ENCODE assay signal across 9 mouse cellular contexts in genomic region chr13:57269614-57270013, GRCm38 (mm10).
DNase-seq lines count a peak whose midpoint lies in the region; ATAC-seq and TF ChIP-seq lines count a peak whose summit lies in the region.
"Had no signal": no experiment of that assay in that cellular context is flagged by ENCODE, and none has a peak within 500 bp of the region (broad histone marks: within the 10 kb centered on the region; RNA-seq: fewer than 3 reads in every experiment).

No protein-coding gene starts in this region.

- no peaks in the 10 kb centered on the region for H3K9me3 ChIP-seq in heart, embryonic 11.5 days (replicated peaks; ENCODE audit: control insufficient read depth, low read length)
- no peaks in the 10 kb centered on the region for H3K9me3 ChIP-seq in hindbrain, embryonic 10.5 days
- H3K9me3 ChIP-seq in midbrain, embryonic 16.5 days (replicated peaks; ENCODE audit: control insufficient read depth, low read length, poor library complexity, severe bottlenecking): no peaks in the 10 kb centered on the region
- H3K9me3 ChIP-seq: liver, embryonic 15.5 days had no signal

- no peak overlapping the region for H3K27ac ChIP-seq in heart, adult 2 months
- no peak overlapping the region for H3K27ac ChIP-seq in heart, embryonic 11.5 days (ENCODE audit: low read depth, low read length)
- 0 out of 2 replicates have a peak overlapping the region, but pooled peaks have one; percentile 67 for H3K27ac ChIP-seq in hindbrain, embryonic 10.5 days
- no peak overlapping the region for H3K27ac ChIP-seq in midbrain, embryonic 16.5 days (ENCODE audit: low read length)
- H3K27ac ChIP-seq: liver, embryonic 15.5 days had no signal

- intact Hi-C loops in heart, adult 2 months (cut with DNase I): no loop called here
- intact Hi-C loops in left cerebral cortex, postnatal 25 days (cut with DNase I): loop anchor here (2.0 to 10.0 kb wide), 2 partner anchors 463 to 605 kb away; no protein-coding TSS in a partner anchor

- H3K4me2 ChIP-seq in heart, embryonic 11.5 days: no peak overlapping the region
- no peak overlapping the region for H3K4me2 ChIP-seq in midbrain, embryonic 16.5 days (ENCODE audit: low read length)
- H3K4me2 ChIP-seq: liver, embryonic 15.5 days had no signal

- no peaks in the 10 kb centered on the region for H3K79me2 ChIP-seq in heart, adult 2 months (replicated peaks; ENCODE audit: control insufficient read depth, insufficient read depth, low read length)

- ATAC-seq in heart, embryonic 11.5 days (replicated peaks; ENCODE audit: insufficient number of reproducible peaks, low FRiP score, low TSS enrichment): no peak
- peak; percentile 89 for ATAC-seq in midbrain, embryonic 16.5 days

- H3K27me3 ChIP-seq in heart, adult 2 months (ENCODE audit: control insufficient read depth, insufficient read depth, low read length): no peaks in the 10 kb centered on the region
- H3K27me3 ChIP-seq in heart, embryonic 11.5 days (ENCODE audit: control insufficient read depth, insufficient read depth, low read length): no peaks in the 10 kb centered on the region
- H3K27me3 ChIP-seq in hindbrain, embryonic 10.5 days (ENCODE audit: insufficient read depth, poor library complexity, severe bottlenecking): no peaks in the 10 kb centered on the region
- no peaks in the 10 kb centered on the region for H3K27me3 ChIP-seq in midbrain, embryonic 16.5 days (ENCODE audit: control insufficient read depth, insufficient read depth, low read depth, low read length)
- H3K27me3 ChIP-seq: liver, embryonic 15.5 days had no signal

- TF ChIP-seq CTCF in heart, adult 2 months (IDR thresholded peaks at IDR 0.05): peak; percentile 84

- no peak overlapping the region for H3K4me3 ChIP-seq in heart, adult 2 months
- no peak overlapping the region for H3K4me3 ChIP-seq in heart, embryonic 11.5 days (ENCODE audit: low read depth, low read length)
- no peak overlapping the region for H3K4me3 ChIP-seq in hindbrain, embryonic 10.5 days
- no peak overlapping the region for H3K4me3 ChIP-seq in midbrain, embryonic 16.5 days (ENCODE audit: low read depth, low read length)
- H3K4me3 ChIP-seq: liver, embryonic 15.5 days had no signal

- no peaks in the 10 kb centered on the region for H3K36me3 ChIP-seq in heart, adult 2 months (ENCODE audit: control insufficient read depth, insufficient read depth, low read length)
- H3K36me3 ChIP-seq in heart, embryonic 11.5 days (ENCODE audit: control insufficient read depth, insufficient read depth, low read length): no peaks in the 10 kb centered on the region
- no peaks in the 10 kb centered on the region for H3K36me3 ChIP-seq in hindbrain, embryonic 10.5 days
- H3K36me3 ChIP-seq in midbrain, embryonic 16.5 days (ENCODE audit: control insufficient read depth, insufficient read depth, low read length): no peaks in the 10 kb centered on the region
- H3K36me3 ChIP-seq: liver, embryonic 15.5 days had no signal

- H3K9ac ChIP-seq in heart, adult 2 months (ENCODE audit: low read depth, low read length): no peak overlapping the region
- H3K9ac ChIP-seq in heart, embryonic 11.5 days (ENCODE audit: low read depth, low read length): no peak overlapping the region
- H3K9ac ChIP-seq in midbrain, embryonic 16.5 days (ENCODE audit: low read depth, low read length): no peak overlapping the region
- H3K9ac ChIP-seq: liver, embryonic 15.5 days had no signal

- WGBS in heart, adult 2 months: 9% methylated on average over 8 of the region's 8 CpGs
- WGBS in heart, embryonic 11.5 days (ENCODE audit: insufficient replicate concordance): 13% methylated on average over 8 of the region's 8 CpGs
- 13% methylated on average over 8 of the region's 8 CpGs for WGBS in hindbrain, embryonic 10.5 days
- 14% methylated on average over 8 of the region's 8 CpGs for WGBS in midbrain, embryonic 16.5 days

- TF ChIP-seq EP300 in heart, adult 2 months (IDR thresholded peaks at IDR 0.05; ENCODE audit: insufficient read depth, low read depth, low read length): no peak

- no peaks in the 10 kb centered on the region for H3K4me1 ChIP-seq in heart, adult 2 months (ENCODE audit: control insufficient read depth, insufficient read depth, low read length)
- H3K4me1 ChIP-seq in heart, embryonic 11.5 days (ENCODE audit: control insufficient read depth, insufficient read depth, low read length): no peaks in the 10 kb centered on the region
- H3K4me1 ChIP-seq in hindbrain, embryonic 10.5 days (replicated peaks): peaks cover 10% of the 10 kb centered on the region; the same call in 1 of the 2 replicates
- 0 out of 2 replicates have a peak, but pooled peaks cover 2% of the 10 kb centered on the region for H3K4me1 ChIP-seq in midbrain, embryonic 16.5 days (ENCODE audit: control insufficient read depth, insufficient read depth, low read length)
- H3K4me1 ChIP-seq: liver, embryonic 15.5 days had no signal

- DNase-seq in heart, adult 2 months: peak in 1 of 2 experiments; percentile 22
- peak; percentile 80 for DNase-seq in MN1 (ENCODE audit: low spot score)
- DNase-seq in embryo, embryonic 11.5 days (ENCODE audit: low read depth, low spot score): peak; percentile 55
- DNase-seq in hindbrain, embryonic 10.5 days (ENCODE audit: low spot score): peak; percentile 66
- peak; percentile 41 to 44 for DNase-seq in left cerebral cortex, postnatal 25 days (ENCODE audit: low spot score in 2 of 2)
- DNase-seq in B cell, adult 2 months: no peak

- TF ChIP-seq POLR2A in heart, adult 2 months (IDR thresholded peaks at IDR 0.05; ENCODE audit: insufficient read depth, low read depth, low read length): no peak

Comparison
In these comparisons a context has a peak if more than half of its experiments do, and no peak if none do; other contexts are left out.
1. DNase-seq: peak in MN1 (single experiment), embryo, embryonic 11.5 days (single experiment), hindbrain, embryonic 10.5 days (single experiment) and left cerebral cortex, postnatal 25 days (2 of 2); none in B cell, adult 2 months (0 of 2).